8 mouse cellular contexts compared by ENCODE assay signal in the genomic region with DNA sequence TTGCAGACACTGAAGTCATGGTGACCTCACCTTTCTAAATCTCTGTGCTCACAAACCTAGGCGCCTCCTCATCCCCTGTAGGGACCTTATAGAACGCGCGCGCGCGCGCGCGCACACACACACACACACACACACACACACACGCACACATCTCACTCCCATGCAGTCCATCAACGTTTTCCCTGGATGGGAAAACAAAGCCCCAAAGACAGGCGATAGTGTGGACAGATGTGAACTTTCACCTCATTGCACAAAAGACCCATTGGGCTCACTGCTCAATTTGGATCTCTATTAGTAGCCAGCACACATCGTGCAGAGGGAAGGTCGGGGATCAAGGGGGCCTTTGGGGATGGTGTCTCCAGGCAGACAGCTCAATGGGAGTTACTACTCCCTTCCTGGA. TPM values are rescaled to one million over a fixed set of nuclear protein-coding genes. Genes with fewer than 3 reads are reported as not detected.
DNase-seq lines count a peak whose midpoint lies in the region; ATAC-seq lines count a peak whose summit lies in the region.

No protein-coding gene starts in this region.

- H3K4me2 ChIP-seq in hindbrain, embryonic 15.5 days: peak overlapping the region; percentile 86
- H3K4me2 ChIP-seq in midbrain, embryonic 13.5 days (replicated peaks): peak overlapping the region; percentile 73

- ATAC-seq in hindbrain, embryonic 15.5 days (ENCODE audit: low FRiP score, low read depth): no peak
- ATAC-seq in midbrain, embryonic 13.5 days: no peak
- no peak for ATAC-seq in CD4-positive, CD25-positive, alpha-beta regulatory T cell, adult 4 months

- peak overlapping the region; percentile 83; the same call in 1 of the 2 replicates for H3K27ac ChIP-seq in heart, embryonic 10.5 days
- H3K27ac ChIP-seq in hindbrain, embryonic 15.5 days (replicated peaks): peak overlapping the region; percentile 95
- H3K27ac ChIP-seq in midbrain, embryonic 13.5 days: peak overlapping the region; percentile 97

- no peak for DNase-seq in heart, embryonic 10.5 days (ENCODE audit: low spot score)
- DNase-seq in heart, postnatal 36 days: no peak
- DNase-seq in embryo, embryonic 9.5 days (ENCODE audit: extremely low spot score): peak; percentile 54
- DNase-seq in urinary bladder, postnatal 25 days (ENCODE audit: low spot score): no peak
- no peak for DNase-seq in ovary, adult 18-20 months (ENCODE audit: low spot score)

- peaks cover 44% of the 10 kb centered on the region for H3K4me1 ChIP-seq in heart, embryonic 10.5 days
- peaks cover 40% of the 10 kb centered on the region for H3K4me1 ChIP-seq in hindbrain, embryonic 15.5 days (replicated peaks)
- peaks cover 50% of the 10 kb centered on the region for H3K4me1 ChIP-seq in midbrain, embryonic 13.5 days (replicated peaks)

- H3K9ac ChIP-seq in hindbrain, embryonic 15.5 days: peak overlapping the region; percentile 74
- H3K9ac ChIP-seq in midbrain, embryonic 13.5 days (replicated peaks): peak overlapping the region; percentile 84

- peak overlapping the region; percentile 64 for H3K4me3 ChIP-seq in heart, embryonic 10.5 days
- peak overlapping the region; percentile 49 for H3K4me3 ChIP-seq in hindbrain, embryonic 15.5 days
- peak overlapping the region; percentile 51 for H3K4me3 ChIP-seq in midbrain, embryonic 13.5 days (replicated peaks)

- H3K27me3 ChIP-seq in heart, embryonic 10.5 days (ENCODE audit: insufficient read depth, poor library complexity, severe bottlenecking): peaks cover 32% of the 10 kb centered on the region
- H3K27me3 ChIP-seq in hindbrain, embryonic 15.5 days: no peaks in the 10 kb centered on the region
- H3K27me3 ChIP-seq in midbrain, embryonic 13.5 days: no peaks in the 10 kb centered on the region

- intact Hi-C loops in heart, postnatal 36 days (cut with DNase I): no loop called here

- no peaks in the 10 kb centered on the region for H3K36me3 ChIP-seq in heart, embryonic 10.5 days
- H3K36me3 ChIP-seq in hindbrain, embryonic 15.5 days: no peaks in the 10 kb centered on the region
- no peaks in the 10 kb centered on the region for H3K36me3 ChIP-seq in midbrain, embryonic 13.5 days

- no peaks in the 10 kb centered on the region for H3K9me3 ChIP-seq in heart, embryonic 10.5 days
- H3K9me3 ChIP-seq in hindbrain, embryonic 15.5 days: no peaks in the 10 kb centered on the region
- H3K9me3 ChIP-seq in midbrain, embryonic 13.5 days: no peaks in the 10 kb centered on the region

- 3% methylated on average over 15 of the region's 15 CpGs for WGBS in heart, embryonic 10.5 days
- WGBS in hindbrain, embryonic 15.5 days: 3% methylated on average over 15 of the region's 15 CpGs
- WGBS in midbrain, embryonic 13.5 days: under 1% methylated on average over 15 of the region's 15 CpGs

RNA-seq across cellular contexts. Expression of gene Amotl2, which starts 25.6 kb away (rescaled TPM):
- 52.5 and 54.8 TPM in 2 replicates for polyA plus RNA-seq in heart, embryonic 10.5 days (2016; fragmentation: Nextera tagmentation; extraction: Ambion mirVana)
- total RNA-seq in heart, postnatal 36 days (2021): 10 to 100 TPM; 67.5 to 79.0 TPM
- 66.0 and 71.3 TPM in 2 replicates for polyA plus RNA-seq in hindbrain, embryonic 15.5 days (2015; fragmentation: Nextera tagmentation; extraction: Ambion mirVana)
- polyA plus RNA-seq in midbrain, embryonic 13.5 days (2015; fragmentation: Nextera tagmentation; extraction: Ambion mirVana): 65.0 and 80.6 TPM in 2 replicates
- not detected for polyA plus RNA-seq in CD4-positive, CD25-positive, alpha-beta regulatory T cell, adult 4 months (2017; shearing (Covaris generic))

Comparison
In these comparisons a context has a peak if more than half of its experiments do, and no peak if none do; other contexts are left out.
1. RNA of gene Amotl2, which starts 25.6 kb away (polyA plus RNA-seq): 65.0 to 80.6 TPM in midbrain, embryonic 13.5 days, 66.0 to 71.3 TPM in hindbrain, embryonic 15.5 days and 52.5 to 54.8 TPM in heart, embryonic 10.5 days; not detected in CD4-positive, CD25-positive, alpha-beta regulatory T cell, adult 4 months; every median in the first group is over 10 times any median in the second.
2. Peak in every context shown above with its lines, with median percentiles within 50 percentile points of each other: H3K27ac ChIP-seq and H3K4me3 ChIP-seq.